Mouse (Mus musculus): ENCODE data around the gene Gm9780. TPM values are rescaled to one million over a fixed set of nuclear protein-coding genes. Genes with fewer than 3 reads are reported as not detected.
"Not testable (repeated sequence)": the region's sequence is repeated elsewhere in the genome, so short reads cannot be mapped to it uniquely, and the experiment has no call there.

The Gm9780 gene
- polyA plus RNA-seq, 1 experiment from 2014 or later: 4.2 TPM

DNA sequence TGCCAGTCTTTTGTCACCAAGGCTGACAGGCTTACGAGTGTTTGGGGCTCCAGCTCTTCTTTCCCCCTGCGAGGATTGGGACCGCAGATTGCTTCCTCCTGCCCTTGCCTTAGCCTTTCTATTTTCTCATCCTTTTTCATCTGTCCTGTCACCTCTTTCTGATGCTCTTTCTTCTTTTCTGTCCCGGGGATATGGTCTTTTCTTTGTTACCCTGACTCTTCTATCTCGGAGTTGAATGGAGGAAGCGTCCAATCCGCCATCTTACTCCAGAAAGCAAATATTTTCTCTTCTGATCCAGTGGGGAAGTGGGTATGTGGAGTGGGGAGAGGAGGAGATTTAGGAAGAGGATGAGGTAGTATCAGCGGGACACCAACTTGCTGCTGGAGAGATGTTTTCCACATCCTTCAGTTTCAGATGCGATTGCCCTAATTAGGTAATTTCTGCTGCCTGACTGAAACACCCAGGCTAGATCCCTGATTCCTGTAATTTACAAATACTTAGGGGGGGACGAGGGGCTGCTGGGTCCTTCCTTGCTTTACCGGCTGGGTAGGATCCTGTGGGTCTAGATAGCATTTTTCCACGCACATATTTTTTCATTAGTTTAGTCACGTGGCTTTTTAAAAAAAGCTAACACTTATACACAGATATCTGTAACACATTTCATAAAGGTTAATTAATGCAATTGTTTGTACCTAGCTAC, 63.1 kb downstream of the Gm9780 start:
- not testable (repeated sequence) for H3K27ac ChIP-seq (ENCODE audit: low read length); H3K27me3 ChIP-seq (ENCODE audit: control insufficient read depth, insufficient read depth, low read depth, low read length); ATAC-seq (ENCODE audit: low read depth); H3K4me3 ChIP-seq (ENCODE audit: low read depth, low read length); H3K9me3 ChIP-seq (replicated peaks; ENCODE audit: control insufficient read depth, low read length); H3K4me1 ChIP-seq (ENCODE audit: control insufficient read depth, low read depth, low read length); H3K4me2 ChIP-seq (ENCODE audit: low read depth, low read length); H3K9ac ChIP-seq (ENCODE audit: low read depth, low read length); H3K36me3 ChIP-seq (ENCODE audit: control insufficient read depth, insufficient read depth)
- 5% methylated on average over 6 of the region's 13 CpGs for WGBS (ENCODE audit: insufficient replicate concordance)

DNA sequence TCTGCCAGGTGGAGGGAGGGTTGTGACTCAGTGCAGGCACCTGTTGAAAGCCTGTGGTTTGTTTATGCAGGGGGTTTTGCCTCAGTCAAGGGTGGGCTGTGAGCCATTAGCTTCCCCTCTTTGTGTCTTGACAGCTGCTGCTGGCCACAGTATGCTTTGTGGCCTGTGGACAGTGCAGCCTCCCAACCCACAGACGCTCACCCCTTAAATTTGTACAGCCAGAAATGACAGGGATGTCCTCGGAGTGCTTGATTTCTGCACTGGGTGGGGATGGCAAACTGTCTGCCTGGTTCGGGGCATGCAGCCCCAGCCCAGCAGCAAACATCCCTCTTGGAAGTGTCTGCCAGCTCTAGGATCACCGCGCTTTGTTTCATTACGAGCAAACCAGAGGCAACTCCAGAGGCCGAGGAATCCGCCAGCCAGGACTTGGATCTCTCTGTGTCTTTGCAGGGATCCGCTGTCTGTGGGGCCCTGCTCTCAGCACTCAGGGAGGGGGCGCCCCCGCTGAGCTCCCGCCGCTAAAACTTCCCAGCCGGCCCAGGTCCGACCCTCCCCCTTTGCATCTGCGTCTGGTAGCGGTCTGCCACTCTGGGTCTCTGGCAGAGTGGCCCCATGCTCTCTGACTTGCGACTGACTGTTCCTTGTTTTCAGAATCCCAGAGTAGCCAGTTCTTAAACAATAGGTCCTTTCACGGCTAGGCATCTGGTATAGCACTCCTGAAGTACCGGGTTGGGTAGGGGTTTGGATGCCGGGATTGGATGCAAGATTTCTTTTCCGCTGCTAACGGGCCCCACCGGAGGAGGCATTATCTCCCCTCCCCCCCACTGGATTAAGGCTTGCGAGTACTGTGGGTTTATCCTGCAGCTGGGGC, 63.9 kb downstream of the Gm9780 start, which contains the start of gene Duxbl1:
Gene Duxbl1, plus strand, starts transcription at position 207 of the 871 bp plus-strand sequence.
- H3K9me3 ChIP-seq (replicated peaks; ENCODE audit: control insufficient read depth, low read length); H3K36me3 ChIP-seq (ENCODE audit: control insufficient read depth, insufficient read depth); ATAC-seq (ENCODE audit: low read depth); H3K27me3 ChIP-seq (ENCODE audit: control insufficient read depth, insufficient read depth, low read depth, low read length); H3K4me1 ChIP-seq (ENCODE audit: control insufficient read depth, low read depth, low read length); H3K9ac ChIP-seq (ENCODE audit: low read depth, low read length); H3K4me2 ChIP-seq (ENCODE audit: low read depth, low read length); H3K4me3 ChIP-seq (ENCODE audit: low read depth, low read length); H3K27ac ChIP-seq (ENCODE audit: low read length): not testable (repeated sequence)
- WGBS (ENCODE audit: insufficient replicate concordance): no CpG with 5 or more reads among the region's 25 CpGs

Other genes with a start within 250 kb of the Gm9780 start
- 11.4 and 13.3 TPM in 2 replicates for gene Anxa11, start 200.6 kb downstream of the Gm9780 start, polyA plus RNA-seq (2015; fragmentation: Nextera tagmentation; extraction: Ambion mirVana)
- gene Plac9a, start 139.6 kb downstream of the Gm9780 start, polyA plus RNA-seq (2015; fragmentation: Nextera tagmentation; extraction: Ambion mirVana): not detected in 2 replicates
- gene Tmem254a, start 115.0 kb downstream of the Gm9780 start, polyA plus RNA-seq (2015; fragmentation: Nextera tagmentation; extraction: Ambion mirVana): 1.5 and 1.8 TPM in 2 replicates
- not detected in 2 replicates for gene Cphx1, start 104.4 kb downstream of the Gm9780 start, polyA plus RNA-seq (2015; fragmentation: Nextera tagmentation; extraction: Ambion mirVana)
- gene Duxbl1, start 64.1 kb downstream of the Gm9780 start, polyA plus RNA-seq (2015; fragmentation: Nextera tagmentation; extraction: Ambion mirVana): 0.04 TPM in 1 of 2 replicates, not detected in the other
- 8.7 and 9.3 TPM in 2 replicates for gene Tmem254c, start 24.6 kb upstream of the Gm9780 start, polyA plus RNA-seq (2015; fragmentation: Nextera tagmentation; extraction: Ambion mirVana)
- not detected in 2 replicates for gene Cphx2, start 38.8 kb upstream of the Gm9780 start, polyA plus RNA-seq (2015; fragmentation: Nextera tagmentation; extraction: Ambion mirVana)
- gene Cphx3, start 39.6 kb upstream of the Gm9780 start, polyA plus RNA-seq (2015; fragmentation: Nextera tagmentation; extraction: Ambion mirVana): 0.15 TPM in 1 of 2 replicates, not detected in the other
- not detected in 2 replicates for gene Duxbl2, start 75.6 kb upstream of the Gm9780 start, polyA plus RNA-seq (2015; fragmentation: Nextera tagmentation; extraction: Ambion mirVana)
- 4.2 and 4.3 TPM in 2 replicates for gene Plac9b, start 139.8 kb upstream of the Gm9780 start, polyA plus RNA-seq (2015; fragmentation: Nextera tagmentation; extraction: Ambion mirVana)
- gene Tmem254b, start 164.3 kb upstream of the Gm9780 start, polyA plus RNA-seq (2015; fragmentation: Nextera tagmentation; extraction: Ambion mirVana): 22.5 and 24.5 TPM in 2 replicates
- gene Duxbl3, start 215.3 kb upstream of the Gm9780 start, polyA plus RNA-seq (2015; fragmentation: Nextera tagmentation; extraction: Ambion mirVana): not detected in 2 replicates

Data from liver, embryonic 16.5 days (tissue).